Mouse (Mus musculus) myocyte (in vitro differentiated cells): ENCODE results near the gene Dgat2. TPM values are rescaled to one million over a fixed set of nuclear protein-coding genes. Genes with fewer than 3 reads are reported as not detected.

Experiments used
- H3K27me3 ChIP-seq: one replicate; pipeline ENCODE4 v1.6.1; 2011; ENCODE audit not compliant: control insufficient read depth, insufficient read depth, insufficient read length
- H3K36me3 ChIP-seq: one replicate; pipeline ENCODE4 v1.6.1; 2011; ENCODE audit not compliant: control insufficient read depth, insufficient read depth
- H3K4me2 ChIP-seq: one replicate; pipeline ENCODE4 v1.6.1; 2011; ENCODE audit warnings: low read depth, control low read depth
- H3K4me3 ChIP-seq: one replicate; pipeline ENCODE4 v1.5.1; 2011; ENCODE audit warnings: mild to moderate bottlenecking, control low read depth, moderate library complexity
- H3K79me2 ChIP-seq: one replicate; pipeline ENCODE4 v1.6.1; 2011; ENCODE audit not compliant: control insufficient read depth, insufficient read depth
- H3ac ChIP-seq: one replicate; pipeline ENCODE4 v1.6.1; 2011; ENCODE audit not compliant: control insufficient read depth, insufficient read length
- CEBPB ChIP-seq: IDR thresholded peaks from 2 replicates; pipeline ENCODE4 v1.6.1; 2011; ENCODE audit warnings: mild to moderate bottlenecking, moderate library complexity; ENCODE audit not compliant: poor library complexity, insufficient read depth, severe bottlenecking
- E2F4 ChIP-seq: IDR thresholded peaks from one replicate; pipeline ENCODE4 v1.6.1; 2011; ENCODE audit warnings: mild to moderate bottlenecking, control low read depth, moderate library complexity; ENCODE audit not compliant: insufficient read depth
- MAX ChIP-seq: IDR thresholded peaks from one replicate; pipeline ENCODE4 v1.6.1; 2011; ENCODE audit warnings: low read depth, mild to moderate bottlenecking, control low read depth
- MYOD1 ChIP-seq, 3 experiments: IDR thresholded peaks; one replicate each; pipeline ENCODE4 v1.6.1; 2011; ENCODE audit warnings: control low read depth in 2 of 3, low read depth in 2 of 3, mild to moderate bottlenecking in 2 of 3, moderate library complexity in 1 of 3; ENCODE audit not compliant: insufficient read length in 2 of 3, control insufficient read depth in 1 of 3
- MYOG ChIP-seq, 3 experiments: IDR thresholded peaks; one replicate each; pipeline ENCODE4 v1.6.1; 2011; ENCODE audit warnings: control low read depth in 2 of 3, low read depth in 2 of 3, mild to moderate bottlenecking in 2 of 3; ENCODE audit not compliant: insufficient read length in 2 of 3, control insufficient read depth in 1 of 3, insufficient read depth in 1 of 3
- POLR2A ChIP-seq: IDR thresholded peaks from one replicate; pipeline ENCODE4 v1.6.1; 2011; ENCODE audit warnings: low read depth, mild to moderate bottlenecking, control low read depth, moderate library complexity; ENCODE audit not compliant: insufficient read length
- POLR2AphosphoS2 ChIP-seq: IDR thresholded peaks from one replicate; pipeline ENCODE4 v1.6.1; 2011; ENCODE audit warnings: low read depth, control low read depth; ENCODE audit not compliant: insufficient read length
- REST ChIP-seq: IDR thresholded peaks from one replicate; pipeline ENCODE4 v1.6.1; 2011; ENCODE audit warnings: mild to moderate bottlenecking, control low read depth, moderate library complexity; ENCODE audit not compliant: insufficient read depth, insufficient read length
- SRF ChIP-seq: IDR thresholded peaks from one replicate; pipeline ENCODE4 v1.6.1; 2011; ENCODE audit warnings: low read depth; ENCODE audit not compliant: control insufficient read depth, insufficient read length
- TCF12 ChIP-seq: IDR thresholded peaks from one replicate; pipeline ENCODE4 v1.6.1; 2011; ENCODE audit warnings: mild to moderate bottlenecking, control low read depth; ENCODE audit not compliant: poor library complexity, insufficient read depth, severe bottlenecking
- TCF3 ChIP-seq: IDR thresholded peaks from one replicate; pipeline ENCODE4 v1.6.1; 2011; ENCODE audit warnings: low read depth, control low read depth; ENCODE audit not compliant: insufficient read length
- USF1 ChIP-seq: IDR thresholded peaks from one replicate; pipeline ENCODE4 v1.6.1; 2011; ENCODE audit warnings: low read depth, mild to moderate bottlenecking, control low read depth, moderate library complexity
- polyA plus RNA-seq: library from polyadenylated mRNA; unstranded; fragments of >200 nt; fragmentation: generic; extraction: Trizol; gene quantifications from one replicate; pipeline ENCODE4 v1.2.1, GENCODE M21; 2012; ENCODE audit warnings: missing spikeins

Gene Dgat2
- 6.9 TPM for polyA plus RNA-seq

DNA sequence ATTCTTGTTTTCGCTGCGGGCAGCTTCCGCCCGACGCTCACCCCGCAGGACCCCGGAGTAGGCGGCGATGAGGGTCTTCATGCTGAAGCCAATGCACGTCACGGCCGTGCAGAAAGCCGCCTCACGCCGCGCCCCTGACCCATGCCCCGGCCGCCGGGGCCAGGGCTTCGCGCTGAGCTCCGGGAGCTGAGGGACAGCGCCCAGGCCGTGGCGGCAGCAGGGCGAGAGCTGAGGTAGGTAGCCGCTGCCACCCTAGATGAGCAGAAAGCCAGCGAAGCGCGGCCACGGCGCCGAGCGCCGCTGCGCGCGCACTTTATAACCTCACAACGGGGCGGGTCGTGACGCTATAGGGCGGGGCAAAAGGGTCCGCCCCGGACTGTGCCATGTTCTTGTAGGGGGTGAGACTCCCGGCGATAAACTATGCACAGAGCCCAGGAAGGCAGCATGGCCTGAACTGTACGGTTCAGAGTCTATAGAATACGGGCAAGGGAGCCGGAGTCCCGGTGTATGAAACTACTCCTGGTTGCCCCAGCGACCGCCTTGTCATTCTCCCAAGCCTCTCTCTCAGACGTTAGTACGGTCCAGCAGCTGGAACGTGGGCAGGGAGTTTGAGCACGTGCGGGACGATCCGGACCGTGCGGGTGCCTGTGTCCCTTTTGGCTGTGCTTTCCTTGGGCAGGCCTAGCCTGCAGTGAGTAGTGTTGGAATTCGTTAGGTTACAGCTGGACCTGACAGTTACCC is at the start of gene Dgat2:
Gene Dgat2, minus strand, starts transcription at position 288 of the 741 bp plus-strand sequence.
- Histone ChIP-seq H3ac (peak within 1 kb of the TSS; percentile 42), H3K27me3 (no peaks in the 10 kb centered on the region), H3K79me2 (no peaks in the 10 kb centered on the region), H3K36me3 (no peaks in the 10 kb centered on the region), H3K4me3 (peak within 1 kb of the TSS; percentile 25), H3K4me2 (peak within 1 kb of the TSS; percentile 89)
- TF ChIP-seq CEBPB, result no peak
- peak in 2 of 3 experiments; percentile 81 to 86 for TF ChIP-seq MYOD1 (IDR thresholded peaks at IDR 0.05; ENCODE audit: control insufficient read depth in 1 of 3, insufficient read length in 2 of 3, low read depth in 2 of 3)
- TF ChIP-seq POLR2A, result peak; percentile 97
- TF ChIP-seq MAX, result peak; percentile 65
- peak; percentile 50 for TF ChIP-seq REST
- no peak for TF ChIP-seq TCF12
- TF ChIP-seq E2F4, result no peak
- TF ChIP-seq POLR2AphosphoS2, result peak; percentile 96
- no peak for TF ChIP-seq TCF3
- TF ChIP-seq MYOG (IDR thresholded peaks at IDR 0.05; ENCODE audit: control insufficient read depth in 1 of 3, insufficient read depth in 1 of 3, insufficient read length in 2 of 3, low read depth in 2 of 3), result peak in 2 of 3 experiments; percentile 48 to 88
- peak; percentile 58 for TF ChIP-seq USF1
- no peak for TF ChIP-seq SRF

DNA sequence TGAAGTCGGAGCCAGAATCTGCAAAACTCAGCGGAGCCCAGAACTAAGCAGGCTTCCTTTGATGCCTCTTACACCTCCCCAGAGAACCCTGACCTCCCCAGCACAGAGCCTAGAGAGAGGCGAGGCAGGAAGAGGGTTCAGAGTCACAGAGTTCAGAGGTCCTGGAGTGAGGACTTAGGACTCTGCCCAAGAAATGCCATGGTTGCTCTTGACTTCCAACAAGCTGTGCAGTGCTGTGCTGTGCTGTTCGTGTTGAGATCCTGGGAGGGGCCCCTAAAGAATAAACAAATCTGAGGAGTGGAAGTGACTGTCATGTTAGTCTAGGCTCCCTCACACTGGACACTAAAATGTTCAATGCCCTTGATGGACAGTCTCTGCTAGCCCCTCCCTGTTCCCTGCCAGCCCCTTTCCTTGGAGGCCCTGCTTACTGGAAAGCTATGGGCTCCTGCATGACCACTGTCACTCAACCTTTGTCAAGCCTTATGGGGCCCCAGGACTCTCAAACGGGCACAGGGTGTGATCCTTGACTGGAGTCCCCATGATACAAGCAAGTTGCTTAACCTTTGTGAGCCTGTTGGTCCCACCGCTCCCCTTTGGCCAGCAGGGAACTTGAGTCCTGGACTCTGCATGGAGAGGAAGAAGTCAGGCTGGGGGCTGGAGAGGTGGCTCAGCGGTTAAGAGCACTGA is 47.7 kb upstream of the Dgat2 start:
- H3K79me2 ChIP-seq, result no peaks in the 10 kb centered on the region
- H3K4me2 ChIP-seq, result no peak overlapping the region
- no peak overlapping the region for H3K4me3 ChIP-seq
- no peaks in the 10 kb centered on the region for H3K27me3 ChIP-seq
- TF ChIP-seq POLR2A, result no peak
- H3ac ChIP-seq, result no peak overlapping the region
- H3K36me3 ChIP-seq, result no peaks in the 10 kb centered on the region

DNA sequence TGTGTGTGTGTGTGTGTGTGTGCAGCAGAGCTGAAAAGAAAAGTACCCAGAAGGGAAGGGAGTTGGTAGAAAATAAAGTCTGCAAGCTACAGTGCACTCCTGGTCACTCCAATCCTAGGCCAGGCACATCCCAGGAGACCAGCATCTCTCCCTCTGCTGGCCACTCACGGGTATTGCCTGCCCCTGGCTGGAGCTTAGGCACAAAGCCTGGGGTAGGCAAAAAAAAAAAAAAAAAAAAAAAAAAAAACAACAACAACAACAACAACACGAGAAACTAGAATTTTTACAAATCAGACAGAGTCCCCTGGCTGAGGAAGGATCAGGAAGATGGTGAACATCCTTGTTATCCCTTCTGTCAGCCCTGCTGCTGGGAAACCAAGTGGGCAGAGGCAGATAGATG is 46.9 kb upstream of the Dgat2 start:
- no peak overlapping the region for H3ac ChIP-seq
- H3K27me3 ChIP-seq, result no peaks in the 10 kb centered on the region
- H3K4me2 ChIP-seq, result no peak overlapping the region
- H3K4me3 ChIP-seq, result no peak overlapping the region
- TF ChIP-seq E2F4 (no peak), CEBPB (no peak), SRF (no peak), MYOD1 (IDR thresholded peaks at IDR 0.05; ENCODE audit: control insufficient read depth in 1 of 3, insufficient read length in 2 of 3, low read depth in 2 of 3) (no peak), USF1 (no peak)
- no peaks in the 10 kb centered on the region for H3K79me2 ChIP-seq
- no peaks in the 10 kb centered on the region for H3K36me3 ChIP-seq

GRCm38 (mm10) chr7:99228825-99229224 is 46.3 kb upstream of the Dgat2 start:
- no peaks in the 10 kb centered on the region for H3K36me3 ChIP-seq
- no peak overlapping the region for H3ac ChIP-seq
- no peak for TF ChIP-seq USF1
- no peak for TF ChIP-seq TCF3
- TF ChIP-seq SRF, result no peak
- no peak for TF ChIP-seq E2F4
- TF ChIP-seq MAX, result no peak
- H3K4me3 ChIP-seq, result no peak overlapping the region
- no peaks in the 10 kb centered on the region for H3K27me3 ChIP-seq
- no peak overlapping the region for H3K4me2 ChIP-seq
- no peaks in the 10 kb centered on the region for H3K79me2 ChIP-seq

GRCm38 (mm10) chr7:99227267-99227666 is 44.7 kb upstream of the Dgat2 start:
- no peaks in the 10 kb centered on the region for H3K27me3 ChIP-seq
- TF ChIP-seq USF1 (no peak), TCF3 (no peak), POLR2AphosphoS2 (no peak)
- no peaks in the 10 kb centered on the region for H3K36me3 ChIP-seq
- no peaks in the 10 kb centered on the region for H3K79me2 ChIP-seq
- H3ac ChIP-seq, result no peak overlapping the region
- H3K4me3 ChIP-seq, result no peak overlapping the region
- H3K4me2 ChIP-seq, result no peak overlapping the region
